Mouse (Mus musculus) CH12.LX (cell line): ENCODE measurements around the gene Cenpp. TPM values are rescaled to one million over a fixed set of nuclear protein-coding genes. Genes with fewer than 3 reads are reported as not detected.

ENCODE experiments used
- DNase-seq: peaks from one replicate; pipeline ENCODE4 v3.0.0-alpha.2; 2013; ENCODE audit errors: extremely low read depth
- H3K27ac ChIP-seq: 2 replicates; pipeline ENCODE4 v1.5.1; 2012; ENCODE audit warnings: low read depth, mild to moderate bottlenecking, control low read depth, moderate library complexity; ENCODE audit not compliant: insufficient read depth
- H3K27me3 ChIP-seq: replicated peaks from 2 replicates; pipeline ENCODE3; 2012; ENCODE audit warnings: inconsistent platforms
- H3K36me3 ChIP-seq, 2 experiments: replicated peaks in 1 of 2; 2 replicates each; pipeline versions ENCODE3 to v1.6.1; 2012; ENCODE audit warnings: inconsistent platforms in 1 of 2, low read length in 1 of 2, mild to moderate bottlenecking in 1 of 2, mixed read lengths in 1 of 2, moderate library complexity in 1 of 2; ENCODE audit not compliant: control insufficient read depth in 1 of 2, insufficient read depth in 1 of 2
- H3K4me1 ChIP-seq, 2 experiments: 2 replicates each; pipeline ENCODE4 v1.6.1; 2012; ENCODE audit warnings: inconsistent platforms in 1 of 2, moderate library complexity in 1 of 2; ENCODE audit not compliant: insufficient read depth in 2 of 2, control insufficient read depth in 1 of 2
- H3K4me2 ChIP-seq: 2 replicates; pipeline ENCODE4 v1.6.1; 2012; ENCODE audit warnings: low read depth, mild to moderate bottlenecking, control low read depth; ENCODE audit not compliant: poor library complexity, insufficient read depth, severe bottlenecking
- H3K4me3 ChIP-seq, 3 experiments: fragments of 150-350 bp in 1 of 3; sonication (generic) in 1 of 3; replicated peaks in 1 of 3; 2 replicates each; pipeline versions ENCODE3 to v1.5.1; 2011 to 2012; ENCODE audit warnings: low read depth in 2 of 3, low read length in 2 of 3, mild to moderate bottlenecking in 2 of 3, moderate library complexity in 2 of 3, control low read depth in 1 of 3, improper control_type of control experiment in 1 of 3, inconsistent platforms in 1 of 3, mixed read lengths in 1 of 3; ENCODE audit not compliant: poor library complexity in 1 of 3
- H3K79me2 ChIP-seq: replicated peaks from 2 replicates; pipeline ENCODE4 v1.6.1; 2012; ENCODE audit warnings: mild to moderate bottlenecking, moderate library complexity; ENCODE audit not compliant: control insufficient read depth, poor library complexity, insufficient read depth, severe bottlenecking; ENCODE audit errors: extremely low read depth
- H3K9ac ChIP-seq: 2 replicates; pipeline ENCODE4 v1.6.1; 2012; ENCODE audit warnings: low read depth, mild to moderate bottlenecking, control low read depth, moderate library complexity; ENCODE audit not compliant: insufficient read depth
- H3K9me3 ChIP-seq: replicated peaks from 2 replicates; pipeline ENCODE3; 2012; ENCODE audit warnings: low read length, inconsistent platforms, mixed read lengths
- CHD1 ChIP-seq: IDR thresholded peaks from 2 replicates; pipeline ENCODE4 v1.6.1; 2012; ENCODE audit warnings: low read depth, low read length, improper control_type of control experiment, inconsistent platforms
- CHD2 ChIP-seq: IDR thresholded peaks from 2 replicates; pipeline ENCODE4 v1.6.1; 2011; ENCODE audit warnings: low read length, improper control_type of control experiment
- CTCF ChIP-seq, 2 experiments: IDR thresholded peaks in 1 of 2; conservative IDR thresholded peaks in 1 of 2; 2 replicates each; pipeline ENCODE4 v1.5.1; 2011 to 2012; ENCODE audit warnings: low read depth in 2 of 2, low read length in 2 of 2, improper control_type of control experiment in 1 of 2, inconsistent platforms in 1 of 2, mild to moderate bottlenecking in 1 of 2, moderate library complexity in 1 of 2
- E2F4 ChIP-seq: IDR thresholded peaks from 2 replicates; pipeline ENCODE4 v1.6.1; 2011; ENCODE audit warnings: low read depth, low read length, improper control_type of control experiment; ENCODE audit not compliant: insufficient replicate concordance
- ELF1 ChIP-seq: IDR thresholded peaks from 2 replicates; pipeline ENCODE4 v1.6.1; 2014; ENCODE audit warnings: low read depth, mild to moderate bottlenecking, inconsistent platforms, low read length, improper control_type of control experiment
- EP300 ChIP-seq: IDR thresholded peaks from 2 replicates; pipeline ENCODE4 v1.6.1; 2011; ENCODE audit warnings: low read length, improper control_type of control experiment
- ETS1 ChIP-seq: conservative IDR thresholded peaks from 2 replicates; pipeline ENCODE4 v1.6.1; 2012; ENCODE audit warnings: low read depth, mild to moderate bottlenecking, inconsistent platforms, low read length, improper control_type of control experiment, moderate library complexity
- GABPA ChIP-seq: IDR thresholded peaks from 2 replicates; pipeline ENCODE4 v1.6.1; 2012; ENCODE audit warnings: low read depth, low read length, improper control_type of control experiment, inconsistent platforms; ENCODE audit not compliant: insufficient replicate concordance
- IRF4 ChIP-seq: IDR thresholded peaks from 2 replicates; pipeline ENCODE4 v1.6.1; 2014; ENCODE audit warnings: low read depth, mild to moderate bottlenecking, inconsistent platforms, low read length, improper control_type of control experiment
- JUND ChIP-seq: conservative IDR thresholded peaks from 2 replicates; pipeline ENCODE4 v1.6.1; 2011; ENCODE audit warnings: low read depth, low read length, improper control_type of control experiment
- MAX ChIP-seq: IDR thresholded peaks from 2 replicates; pipeline ENCODE4 v1.6.1; 2011; ENCODE audit warnings: low read length, improper control_type of control experiment
- MAZ ChIP-seq: IDR thresholded peaks from 2 replicates; pipeline ENCODE4 v1.6.1; 2012; ENCODE audit warnings: low read depth, mild to moderate bottlenecking, inconsistent platforms, low read length, improper control_type of control experiment, moderate library complexity
- MXI1 ChIP-seq: IDR thresholded peaks from 2 replicates; pipeline ENCODE4 v1.6.1; 2011; ENCODE audit warnings: mild to moderate bottlenecking, low read depth, low read length, improper control_type of control experiment
- NELFE ChIP-seq: IDR thresholded peaks from 2 replicates; pipeline ENCODE4 v1.6.1; 2011; ENCODE audit warnings: low read depth, low read length, improper control_type of control experiment
- NRF1 ChIP-seq: IDR thresholded peaks from 2 replicates; pipeline ENCODE4 v1.6.1; 2014; ENCODE audit warnings: low read depth, mild to moderate bottlenecking, inconsistent platforms, low read length, improper control_type of control experiment, moderate library complexity
- PAX5 ChIP-seq: IDR thresholded peaks from 2 replicates; pipeline ENCODE4 v1.6.1; 2012; ENCODE audit warnings: low read length, inconsistent platforms, mixed read lengths
- RAD21 ChIP-seq: IDR thresholded peaks from 2 replicates; pipeline ENCODE4 v1.6.1; 2011; ENCODE audit warnings: low read depth, mild to moderate bottlenecking, low read length, improper control_type of control experiment, moderate library complexity
- SMC3 ChIP-seq: IDR thresholded peaks from 2 replicates; pipeline ENCODE4 v1.6.1; 2011; ENCODE audit warnings: low read depth, low read length, improper control_type of control experiment
- TBP ChIP-seq: conservative IDR thresholded peaks from 2 replicates; pipeline ENCODE4 v1.6.1; 2011; ENCODE audit warnings: low read depth, low read length, improper control_type of control experiment
- TCF12 ChIP-seq: IDR thresholded peaks from 2 replicates; pipeline ENCODE4 v1.6.1; 2014; ENCODE audit warnings: low read depth, mild to moderate bottlenecking, inconsistent platforms, low read length, improper control_type of control experiment
- USF1 ChIP-seq: IDR thresholded peaks from 2 replicates; pipeline ENCODE4 v1.6.1; 2014; ENCODE audit warnings: low read depth, mild to moderate bottlenecking, inconsistent platforms, low read length, improper control_type of control experiment
- USF2 ChIP-seq: conservative IDR thresholded peaks from 2 replicates; pipeline ENCODE4 v1.6.1; 2011; ENCODE audit warnings: low read depth, low read length, improper control_type of control experiment
- ZC3H11A ChIP-seq: IDR thresholded peaks from 2 replicates; pipeline ENCODE4 v1.6.1; 2012; ENCODE audit warnings: low read depth, mild to moderate bottlenecking, inconsistent platforms, low read length, improper control_type of control experiment
- ZMIZ1 ChIP-seq: IDR thresholded peaks from 2 replicates; pipeline ENCODE4 v1.6.1; 2012; ENCODE audit warnings: low read depth, mild to moderate bottlenecking, inconsistent platforms, low read length, improper control_type of control experiment
- dilution Hi-C: fragments of 300-500 bp; cut with MboI; formaldehyde crosslinking; loops from 2 replicates; pipeline ENCODE4 v1.14.3; 2020; ENCODE audit warnings: low sequenced_read_pairs; ENCODE audit not compliant: extremely low pct_unique_long_range_greater_than_20kb, extremely low pct_ligation_motif_present
- in situ Hi-C: fragments of 300-500 bp; cut with MboI; formaldehyde crosslinking; loops from 3 replicates; pipeline ENCODE4 v1.14.3; 2019; ENCODE audit warnings: low sequenced_read_pairs, low pct_ligation_motif_present, low pct_unique_long_range_greater_than_20kb, mixed read lengths
- polyA plus RNA-seq: library from polyadenylated mRNA; unstranded; fragments of >175 nt; gene quantifications from 2 replicates; pipeline ENCODE4 v1.2.1, GENCODE M21; 2012; ENCODE audit warnings: low read depth; ENCODE audit not compliant: insufficient read length
- total RNA-seq, 2 experiments: library from RNA; depleted of rRNA; stranded (reverse); fragments of 300-350 nt in 1 of 2; fragments of >200 nt in 1 of 2; gene quantifications; 2 replicates each; pipeline ENCODE4 v1.2.3; 2012 to 2014

The Cenpp gene
- total and polyA plus RNA-seq, 3 experiments = 11.2 to 35.3 (median 11.8) TPM

- Histone ChIP-seq H3K27ac (no peak overlapping the region), H3K79me2 (peaks cover 15% of the 10 kb centered on the region), H3K4me2 (peak overlapping the region; percentile 64), H3K9me3 (peaks cover 5% of the 10 kb centered on the region), H3K9ac (peak overlapping the region; percentile 51), H3K36me3 (peaks cover 0 to 29% of the 10 kb centered on the region in 2 experiments), H3K4me3 (peak overlapping the region; percentile 89 to 96 (median 91)), H3K4me1 (peaks cover 10 to 46% of the 10 kb centered on the region in 2 experiments; a peak in 2 of 4 replicates), H3K27me3 (no peaks in the 10 kb centered on the region)
- DNase-seq = no peak
- TF ChIP-seq GABPA (no peak), TCF12 (no peak), IRF4 (no peak), TBP (no peak), ELF1 (no peak)
- dilution Hi-C loops (no loop called here), in situ Hi-C loops (no loop called here)
Measured at GRCm38 (mm10) chr13:49421959-49422358, 230.6 kb downstream of the Cenpp start.

DNA sequence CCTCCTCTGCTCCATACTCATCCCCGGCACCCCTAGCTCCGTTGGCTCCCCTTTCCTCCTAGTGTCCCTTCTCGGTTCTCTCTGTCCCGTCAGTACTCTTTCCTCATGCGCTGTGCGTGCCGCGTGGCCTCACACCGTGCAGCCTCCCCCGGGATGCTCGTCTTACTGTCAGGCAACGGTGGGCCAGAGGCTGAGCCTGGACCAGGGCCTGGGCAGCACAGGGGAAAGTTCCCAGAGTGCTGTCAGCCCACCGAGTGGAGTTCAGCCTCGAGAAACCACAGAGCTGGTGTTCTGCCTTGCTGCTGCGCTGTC lies 231.0 kb downstream of the Cenpp start:
- Histone ChIP-seq H3K4me3 (peak overlapping the region; percentile 89 to 96 (median 91)), H3K27ac (no peak overlapping the region), H3K9me3 (peaks cover 5% of the 10 kb centered on the region), H3K36me3 (peaks cover 0 to 26% of the 10 kb centered on the region in 2 experiments), H3K79me2 (peaks cover 15% of the 10 kb centered on the region), H3K27me3 (no peaks in the 10 kb centered on the region), H3K4me1 (peaks cover 10 to 44% of the 10 kb centered on the region in 2 experiments; a peak in 2 of 4 replicates), H3K9ac (peak overlapping the region; percentile 51), H3K4me2 (peak overlapping the region; percentile 64)
- dilution Hi-C loops (no loop called here), in situ Hi-C loops (no loop called here)
- TF ChIP-seq ELF1 (no peak), MXI1 (0 out of 2 replicates have a peak, but pooled peaks have one; percentile 4)
- peak; percentile 16 for DNase-seq

DNA sequence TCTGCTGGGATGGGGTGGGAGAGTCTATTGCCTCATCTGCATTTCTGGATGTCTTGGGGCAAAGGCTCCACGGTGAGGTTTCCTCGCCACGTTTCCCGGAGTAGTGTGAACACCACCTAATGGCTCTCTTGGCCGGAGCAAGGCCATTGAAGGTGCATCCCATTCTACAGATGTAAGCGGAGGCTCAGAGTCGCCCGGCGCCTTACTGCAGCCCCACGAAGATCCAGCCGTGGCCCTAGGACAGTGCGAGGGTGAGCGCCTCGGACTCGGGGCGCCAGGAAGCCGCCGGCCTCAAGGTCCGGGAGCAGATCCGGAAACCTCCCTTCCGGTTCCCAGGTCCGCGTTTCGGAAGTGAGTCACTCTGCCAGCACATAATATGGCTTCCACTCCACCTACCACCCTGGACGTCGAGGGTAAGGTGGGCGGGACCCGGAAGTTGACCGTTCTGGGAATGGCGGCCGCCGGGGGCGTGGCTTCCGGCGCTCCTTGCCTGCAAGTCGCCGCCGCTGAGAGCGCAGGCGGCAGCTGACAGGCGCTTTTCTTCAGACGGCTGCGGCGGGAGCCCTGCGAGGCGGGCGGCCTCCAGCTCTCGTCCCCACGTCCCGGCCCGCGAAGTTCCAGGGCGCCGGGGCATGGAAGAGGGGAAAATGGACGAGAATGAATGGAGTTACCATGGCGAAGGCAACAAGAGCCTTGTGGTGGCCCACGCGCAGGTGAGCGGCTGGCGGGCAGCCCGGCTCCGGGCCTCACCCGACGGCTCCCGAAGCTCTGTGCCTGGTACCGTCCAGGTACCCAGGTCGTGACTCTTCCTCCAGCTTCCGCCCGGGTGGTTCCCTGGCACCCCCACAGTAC lies 231.6 kb downstream of the Cenpp start, which contains the start of gene Ippk:
Gene Ippk (plus strand): TSS at position 496 of the 852 bp plus-strand sequence.
- H3K9ac ChIP-seq = peak within 1 kb of the TSS; percentile 79
- H3K4me1 ChIP-seq = peaks cover 10 to 41% of the 10 kb centered on the region in 2 experiments; a peak in 2 of 4 replicates
- peak; percentile 98 for DNase-seq
- peak within 1 kb of the TSS; percentile 64 for H3K4me2 ChIP-seq
- in situ Hi-C loops (no loop called here), dilution Hi-C loops (no loop called here)
- peaks cover 0 to 25% of the 10 kb centered on the region in 2 experiments for H3K36me3 ChIP-seq
- peak within 1 kb of the TSS; percentile 91 to 96 (median 93) for H3K4me3 ChIP-seq
- H3K79me2 ChIP-seq = peaks cover 15% of the 10 kb centered on the region
- H3K27me3 ChIP-seq = no peaks in the 10 kb centered on the region
- no peak within 1 kb of the TSS for H3K27ac ChIP-seq
- peaks cover 5% of the 10 kb centered on the region for H3K9me3 ChIP-seq
- peak; percentile 84 for TF ChIP-seq ZMIZ1
- no peak for TF ChIP-seq CHD2
- TF ChIP-seq E2F4 = no peak
- TF ChIP-seq ZC3H11A = no peak
- TF ChIP-seq EP300 = no peak
- TF ChIP-seq GABPA = peak; percentile 59; the same call in 1 of the 2 replicates
- TF ChIP-seq IRF4 = peak; percentile 71
- TF ChIP-seq JUND = no peak
- no peak for TF ChIP-seq PAX5
- TF ChIP-seq CTCF (conservative IDR thresholded peaks at IDR 0.05 in 1 of 2, IDR thresholded peaks at IDR 0.05 in 1 of 2; ENCODE audit: low read depth in 2 of 2, low read length in 2 of 2) = no peak
- no peak for TF ChIP-seq SMC3
- no peak for TF ChIP-seq CHD1
- TF ChIP-seq MAX = peak; percentile 79
- TF ChIP-seq NELFE = peak; percentile 94
- peak; percentile 5; the same call in 1 of the 2 replicates for TF ChIP-seq USF1
- TF ChIP-seq ETS1 = no peak
- no peak for TF ChIP-seq USF2
- TF ChIP-seq TCF12 = peak; percentile 83
- TF ChIP-seq MAZ = no peak
- TF ChIP-seq NRF1 = peak; percentile 82
- TF ChIP-seq RAD21 = no peak
